Mouse (Mus musculus): ENCODE measurements at regions not wholly inside any gene's neighbourhood (a gene's known extent, or its start where the extent isn't known, plus 50 kb on each side); places are given as distances from the start of the nearest gene placed in this dataset.

DNA sequence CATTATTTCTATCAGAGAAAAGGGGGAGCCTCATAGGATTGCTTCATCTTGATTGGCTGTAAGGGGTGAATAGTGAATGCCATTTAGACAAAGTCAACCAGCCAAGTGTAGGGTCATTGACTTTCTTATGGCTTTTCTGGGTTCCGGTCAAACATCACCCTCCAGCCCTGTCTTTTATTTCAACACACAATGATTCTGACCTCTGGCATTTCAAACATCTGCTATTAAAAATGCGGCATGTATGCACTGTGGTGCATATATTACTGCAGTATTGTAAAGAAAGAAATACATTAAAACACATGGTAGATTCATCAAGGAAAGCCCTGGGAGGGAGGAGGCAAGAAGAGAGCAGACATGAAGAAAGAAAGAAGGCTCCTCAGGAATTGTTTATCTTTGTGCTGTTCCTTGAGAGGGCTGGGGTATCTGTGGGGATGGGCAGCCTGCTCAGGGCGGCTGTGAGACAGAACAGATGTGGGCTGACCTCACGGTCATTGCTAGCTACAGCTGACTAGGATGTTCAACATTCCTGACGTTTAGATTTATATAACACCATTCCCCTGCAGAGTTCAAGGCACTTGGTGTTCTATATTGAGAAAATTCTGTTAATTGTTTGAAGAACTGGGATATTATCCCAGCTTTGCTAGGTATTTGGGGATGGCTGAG is 303.5 kb upstream of the Ppp2r3a start:
- DNase-seq (ENCODE audit: low spot score in 2 of 2) = no peak

DNA sequence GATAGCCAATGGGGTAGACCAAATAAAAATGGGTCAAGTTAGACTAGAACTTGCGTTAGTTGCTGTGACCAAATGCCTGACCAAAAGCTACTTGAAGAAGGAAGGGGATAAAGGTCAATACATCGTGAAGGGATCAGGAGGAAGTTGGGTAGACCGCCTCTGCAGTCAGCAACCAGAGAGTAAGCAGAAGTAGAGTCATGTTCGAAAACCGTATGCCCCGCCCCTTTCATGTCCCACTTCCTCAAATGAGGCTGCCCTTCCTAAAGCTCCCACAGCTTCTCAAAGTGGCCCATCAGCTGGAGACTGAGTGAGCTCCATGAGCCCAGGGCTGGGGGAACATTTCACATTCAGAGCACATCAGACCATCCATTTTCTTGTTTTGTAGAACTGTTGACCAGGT is 301.2 kb upstream of the Ppp2r3a start:
- DNase-seq (ENCODE audit: low spot score in 2 of 2) = no peak

DNA sequence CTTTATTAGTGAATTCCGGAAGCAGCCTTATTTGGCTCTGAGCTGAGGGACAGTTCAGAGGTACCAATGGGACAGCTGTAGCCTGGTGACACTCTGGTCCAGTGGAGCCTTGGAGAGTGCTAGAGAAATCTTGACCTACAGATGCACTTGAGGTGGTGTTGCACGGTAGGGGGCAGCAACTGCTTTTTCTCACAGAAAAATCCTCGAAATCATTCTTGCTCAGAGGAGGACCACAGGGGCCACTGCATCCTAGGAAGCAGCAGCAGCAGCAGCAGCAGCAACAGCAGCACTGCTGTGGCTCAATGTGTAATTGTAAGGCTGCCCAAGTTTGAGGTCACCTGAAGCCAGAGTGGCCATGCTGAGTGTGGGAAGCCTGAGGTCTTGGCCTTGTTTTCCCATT is 299.7 kb upstream of the Ppp2r3a start:
- no peak for DNase-seq (ENCODE audit: low spot score in 2 of 2)

- DNase-seq (ENCODE audit: low spot score in 2 of 2) = no peak
Observed at GRCm38 (mm10) chr9:101546213-101546832, 294.7 kb upstream of the Ppp2r3a start.

- no peak for DNase-seq (ENCODE audit: low spot score in 2 of 2)
Observed at GRCm38 (mm10) chr9:101518137-101518536, 266.5 kb upstream of the Ppp2r3a start.

GRCm38 (mm10) chr9:101510807-101511206 is 259.2 kb upstream of the Ppp2r3a start:
- no peak for DNase-seq (ENCODE audit: low spot score in 2 of 2)

DNA sequence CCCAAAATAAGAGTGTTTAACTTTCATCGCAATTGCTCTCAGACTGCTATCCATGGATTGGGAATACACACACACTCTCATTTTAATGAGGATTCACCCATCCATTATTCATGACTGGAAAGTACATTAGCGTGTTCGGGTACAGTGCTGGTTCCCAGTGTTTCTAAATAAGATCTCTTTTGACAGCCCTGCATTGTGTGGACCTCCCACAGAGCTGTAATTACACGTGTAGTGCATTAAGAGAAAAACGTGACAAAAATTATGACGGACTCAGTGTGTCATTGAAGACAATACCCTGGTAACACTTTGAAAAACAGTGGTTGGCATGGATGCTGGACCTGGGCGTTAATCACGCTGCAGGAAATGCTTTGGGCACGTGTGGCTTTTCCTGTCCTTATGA is 257.6 kb upstream of the Ppp2r3a start:
- DNase-seq (ENCODE audit: low spot score in 2 of 2) = no peak

- DNase-seq (ENCODE audit: low spot score in 2 of 2) = no peak
Observed at GRCm38 (mm10) chr9:101507023-101507690, 255.6 kb upstream of the Ppp2r3a start.

DNA sequence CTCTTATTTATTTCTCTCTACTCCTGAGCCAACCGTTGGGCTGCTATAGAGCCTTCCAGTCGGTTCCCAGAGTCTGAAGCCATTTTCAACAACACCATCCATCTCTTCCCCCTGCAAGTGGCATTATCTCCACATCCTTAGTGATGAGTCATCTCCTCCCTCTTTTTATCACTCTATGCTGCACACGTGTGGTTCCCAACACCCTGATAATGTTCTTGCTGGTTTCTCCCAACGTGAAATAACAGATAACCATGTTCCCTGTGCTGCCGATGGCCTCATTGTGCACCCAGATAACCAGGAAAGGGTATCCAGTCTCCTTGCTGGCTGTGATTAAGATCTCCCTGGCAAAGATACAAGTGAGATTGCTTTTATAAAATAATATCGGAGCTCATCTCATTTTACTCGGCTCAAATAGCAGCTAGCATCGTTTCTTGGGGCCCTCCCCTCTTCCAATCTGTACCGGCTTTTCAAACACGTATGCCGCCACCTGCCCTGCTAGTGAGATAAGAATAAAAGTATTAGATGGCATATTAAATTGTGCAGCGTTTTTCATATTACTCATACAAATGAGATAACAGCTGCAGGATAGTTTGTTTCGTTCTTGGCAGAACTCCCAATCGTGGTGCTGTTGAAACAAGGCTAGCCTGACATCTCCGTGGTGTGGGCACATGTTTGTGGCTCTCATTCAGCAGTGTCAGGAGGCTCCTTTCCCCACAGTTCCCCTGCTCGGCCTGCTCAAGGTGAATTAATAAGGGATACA is 250.3 kb upstream of the Ppp2r3a start:
- DNase-seq (ENCODE audit: low spot score in 2 of 2) = no peak

GRCm38 (mm10) chr9:101501036-101501435 is 249.4 kb upstream of the Ppp2r3a start:
- DNase-seq (ENCODE audit: low spot score in 2 of 2) = no peak

DNA sequence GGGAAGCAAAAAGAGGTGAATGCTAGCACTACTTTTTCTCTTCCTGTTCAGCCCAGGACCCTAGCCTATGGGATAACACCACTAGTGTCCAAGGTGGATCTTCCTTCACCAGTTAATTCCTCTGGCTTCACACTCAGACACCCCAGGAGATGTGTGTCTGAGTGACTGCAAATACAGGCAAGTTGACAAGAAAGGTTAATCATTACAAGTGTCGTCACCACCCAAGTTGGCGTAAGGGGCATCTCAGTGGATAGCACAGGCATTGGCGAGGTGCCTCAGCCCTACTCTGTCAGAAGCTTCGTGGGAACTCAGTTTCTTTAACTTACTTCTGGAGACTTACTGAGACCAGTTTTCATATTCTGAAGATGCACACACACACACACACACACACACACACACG is 247.1 kb upstream of the Ppp2r3a start:
- no peak for DNase-seq (ENCODE audit: low spot score in 2 of 2)

DNA sequence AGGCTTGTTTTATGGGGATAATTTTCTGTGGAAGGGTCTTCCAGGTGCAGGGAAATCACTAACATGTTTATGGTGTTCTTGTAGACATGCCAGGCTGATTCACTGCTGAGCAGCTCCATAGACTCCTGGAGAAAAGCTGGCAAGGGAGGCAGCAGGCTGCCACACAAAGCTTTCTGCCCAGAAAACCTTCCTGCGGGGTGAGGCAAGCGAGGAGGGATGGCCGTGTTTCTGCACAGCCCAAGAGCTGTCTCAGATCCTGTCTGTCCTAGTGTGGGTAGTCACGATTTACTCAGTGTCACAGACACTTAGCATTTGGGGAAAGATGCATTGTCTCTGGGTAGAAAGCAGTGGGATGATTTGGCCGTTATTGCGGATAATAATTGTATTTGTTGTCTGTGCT is 244.2 kb upstream of the Ppp2r3a start:
- no peak for DNase-seq (ENCODE audit: low spot score in 2 of 2)

DNA sequence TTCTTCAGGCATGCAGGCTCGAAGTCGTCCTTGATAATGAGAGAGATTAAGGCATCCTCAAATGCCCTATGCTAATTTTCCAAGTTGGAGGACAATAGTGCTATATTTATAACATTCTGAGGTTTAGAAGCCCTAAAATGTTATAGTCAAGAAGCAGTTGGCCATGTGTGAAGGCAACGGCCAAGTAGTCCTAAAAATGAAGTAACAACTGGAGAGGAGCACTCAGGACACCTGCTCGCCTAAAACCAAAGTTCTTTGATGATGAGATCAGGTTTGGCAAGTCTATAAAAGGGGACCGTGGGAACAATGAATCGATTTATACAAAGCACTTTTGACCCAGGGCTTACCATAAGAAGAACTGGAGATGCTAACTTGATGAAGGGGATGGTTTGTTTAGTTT is 237.4 kb upstream of the Ppp2r3a start:
- DNase-seq (ENCODE audit: low spot score in 2 of 2) = no peak

DNA sequence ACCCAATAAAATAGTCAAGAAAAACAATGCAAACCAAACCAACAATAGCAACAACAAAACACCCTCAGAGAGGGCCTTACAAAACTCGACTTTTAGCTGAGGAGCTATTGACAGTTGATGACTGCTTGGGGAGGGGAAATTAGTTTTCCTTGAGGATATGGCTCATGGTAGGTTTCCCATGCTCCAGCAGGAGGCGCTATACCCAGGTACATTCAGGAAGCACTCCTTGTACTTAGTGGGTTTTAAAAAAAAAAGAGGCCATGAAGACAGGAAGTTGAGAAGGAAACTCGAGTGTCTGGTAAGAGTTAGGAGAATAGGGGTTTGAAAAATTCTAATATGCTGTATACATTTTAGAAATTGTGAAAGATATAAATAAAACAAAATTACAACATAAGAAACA is 224.6 kb upstream of the Ppp2r3a start:
- no peak for DNase-seq (ENCODE audit: low spot score in 2 of 2)

DNA sequence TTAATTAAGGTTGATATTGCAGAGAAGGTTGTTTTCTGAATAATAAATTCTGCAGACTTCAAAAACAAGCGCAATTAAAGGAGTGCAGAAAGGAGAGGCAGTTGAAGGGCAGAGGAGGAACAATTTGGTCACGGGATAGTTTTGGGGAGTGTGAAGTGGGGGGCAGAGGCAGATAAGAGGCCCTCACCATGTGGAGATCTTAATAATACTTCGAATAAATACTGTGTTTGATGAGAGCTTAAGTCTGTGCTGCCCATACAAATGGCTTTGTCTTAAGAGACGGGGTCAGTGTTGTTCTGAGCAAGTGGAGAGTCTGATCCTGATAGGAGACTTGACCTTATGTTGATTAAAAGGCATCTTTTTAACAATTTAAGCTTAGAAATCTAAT is 221.5 kb upstream of the Ppp2r3a start:
- DNase-seq (ENCODE audit: low spot score in 2 of 2) = no peak

DNA sequence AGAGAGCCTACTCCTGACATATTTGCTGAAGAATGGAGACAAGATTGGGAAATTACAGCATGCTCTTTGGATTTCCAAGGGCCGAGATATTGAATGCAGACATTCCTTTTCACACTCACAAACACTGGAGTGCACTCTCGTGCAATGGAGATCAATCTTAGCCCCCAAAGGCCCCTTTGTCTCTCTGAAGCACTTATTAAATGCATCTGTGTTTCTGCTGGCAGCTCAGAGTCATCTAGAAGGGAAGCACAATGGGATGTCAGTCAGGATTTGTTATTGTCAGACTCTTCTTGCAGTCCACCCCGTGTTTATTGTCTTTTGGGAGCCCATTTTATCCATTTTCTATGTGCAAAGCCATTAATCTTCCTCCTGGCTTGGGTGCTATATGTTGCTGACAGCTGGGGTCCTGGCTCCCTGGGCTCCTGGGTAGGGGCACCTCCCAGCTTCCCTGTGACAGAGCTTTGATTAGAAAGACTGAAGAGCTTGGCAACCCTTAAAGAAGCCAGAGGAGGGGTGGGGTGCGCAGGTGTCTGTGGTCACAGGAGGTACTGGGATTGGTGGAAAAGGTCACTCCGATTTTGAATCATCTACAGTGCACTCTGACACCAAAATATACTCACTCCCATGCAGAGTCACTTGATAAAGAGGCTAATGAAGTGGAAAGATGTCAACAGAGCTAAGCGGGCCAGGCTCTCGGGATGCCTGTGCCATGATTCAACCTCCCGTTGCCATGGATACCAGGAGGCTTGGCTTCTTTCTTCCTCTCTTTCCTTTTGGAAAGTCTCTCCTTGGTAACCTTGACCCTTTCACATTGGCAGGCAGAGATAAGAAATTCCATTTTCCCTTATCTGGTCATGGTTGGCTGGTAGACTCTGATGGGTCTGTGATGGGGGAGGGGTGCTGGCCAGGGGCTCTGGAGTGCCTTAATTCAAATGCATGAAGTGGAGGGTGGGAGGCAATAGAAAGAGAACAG is 220.8 kb upstream of the Ppp2r3a start:
- no peak for DNase-seq (ENCODE audit: low spot score in 2 of 2)

DNA sequence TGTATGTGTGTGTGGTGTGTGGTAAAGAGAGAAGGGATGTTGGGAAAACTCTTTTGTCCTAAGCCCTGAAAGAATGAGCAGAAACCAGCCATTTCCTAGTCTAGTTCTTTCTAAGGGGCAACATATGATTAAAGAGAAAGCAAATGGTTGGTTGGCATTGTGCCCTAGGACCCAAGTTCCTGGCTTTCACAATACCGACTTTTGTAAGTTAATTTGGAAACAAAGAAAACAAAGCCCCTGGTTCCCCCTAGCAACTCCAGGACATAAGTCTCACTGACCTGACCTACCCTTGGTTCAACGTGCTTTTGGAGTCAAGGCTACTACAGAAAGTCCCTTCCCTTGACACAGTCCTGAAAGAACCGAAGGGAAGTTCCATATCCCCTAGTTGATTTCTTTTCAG is 220.1 kb upstream of the Ppp2r3a start:
- DNase-seq (ENCODE audit: low spot score in 2 of 2) = no peak

GRCm38 (mm10) chr9:101469756-101470155 is 218.2 kb upstream of the Ppp2r3a start:
- DNase-seq (ENCODE audit: low spot score in 2 of 2) = no peak

GRCm38 (mm10) chr9:101464727-101465427 is 213.3 kb upstream of the Ppp2r3a start:
- no peak for DNase-seq (ENCODE audit: low spot score in 2 of 2)

- DNase-seq (ENCODE audit: low spot score in 2 of 2) = no peak
Observed at GRCm38 (mm10) chr9:101458947-101459627, 207.5 kb upstream of the Ppp2r3a start.
